In genomic region chr19:37590544-37590943, GRCm38 (mm10) we compare ENCODE assay signal across 10 mouse cellular contexts.
"Had no signal": no experiment of that assay in that cellular context is flagged by ENCODE, and none has a peak within 500 bp of the region (broad histone marks: within the 10 kb centered on the region; RNA-seq: fewer than 3 reads in every experiment).

No protein-coding gene starts in this region.

- DNase-seq: lung, adult 2 months; lung, postnatal 14 days; lung, postnatal 36 days; right cerebral cortex, postnatal 14 days; thymus, adult 18-20 months; thymus, postnatal 14 days; thymus, postnatal 4 days had no signal

- ATAC-seq: lung, postnatal 0 days; midbrain, embryonic 13.5 days; midbrain, embryonic 15.5 days had no signal
